Mouse (Mus musculus) spleen, embryonic (tissue): ENCODE measurements around the gene Dennd1b.

ENCODE experiments used
- CTCF ChIA-PET: fragments of 350-600 bp; sonication (Branson Sonifier 250); formaldehyde crosslinking; loops from one replicate; lab custom pipeline; 2022; lab: Charles Lee

Dennd1b gene

GRCm38 (mm10) chr1:139077989-139078388 lies 114.8 kb downstream of the Dennd1b start:
- CTCF ChIA-PET: no interaction called here

- CTCF ChIA-PET: no interaction called here
Observed at GRCm38 (mm10) chr1:139079000-139079399, 115.8 kb downstream of the Dennd1b start.

- CTCF ChIA-PET: no interaction called here
Observed at GRCm38 (mm10) chr1:139079523-139079922, 116.3 kb downstream of the Dennd1b start.

GRCm38 (mm10) chr1:139080517-139081386 lies 117.5 kb downstream of the Dennd1b start:
- CTCF ChIA-PET: no interaction called here

- CTCF ChIA-PET: no interaction called here
Observed at GRCm38 (mm10) chr1:139083382-139083781, 120.1 kb downstream of the Dennd1b start.

GRCm38 (mm10) chr1:139087564-139087963 lies 124.3 kb downstream of the Dennd1b start:
- CTCF ChIA-PET: no interaction called here

GRCm38 (mm10) chr1:139090744-139091143 lies 127.5 kb downstream of the Dennd1b start:
- CTCF ChIA-PET: no interaction called here

- CTCF ChIA-PET: no interaction called here
Observed at GRCm38 (mm10) chr1:139091701-139092100, 128.5 kb downstream of the Dennd1b start.

GRCm38 (mm10) chr1:139092144-139092543 lies 128.9 kb downstream of the Dennd1b start:
- CTCF ChIA-PET: no interaction called here

- CTCF ChIA-PET: no interaction called here
Observed at GRCm38 (mm10) chr1:139092722-139093121, 129.5 kb downstream of the Dennd1b start.

- CTCF ChIA-PET: no interaction called here
Observed at GRCm38 (mm10) chr1:139096369-139096768, 133.1 kb downstream of the Dennd1b start.

GRCm38 (mm10) chr1:139098088-139098487 lies 134.9 kb downstream of the Dennd1b start:
- CTCF ChIA-PET: no interaction called here

GRCm38 (mm10) chr1:139101725-139102124 lies 138.5 kb downstream of the Dennd1b start:
- CTCF ChIA-PET: no interaction called here

GRCm38 (mm10) chr1:139108251-139108650 lies 145.0 kb downstream of the Dennd1b start:
- CTCF ChIA-PET: no interaction called here

GRCm38 (mm10) chr1:139122626-139123025 lies 159.4 kb downstream of the Dennd1b start:
- CTCF ChIA-PET: no interaction called here

- CTCF ChIA-PET: no interaction called here
Observed at GRCm38 (mm10) chr1:139139644-139140043, 176.4 kb downstream of the Dennd1b start.

GRCm38 (mm10) chr1:139145516-139145915 lies 182.3 kb downstream of the Dennd1b start:
- CTCF ChIA-PET: no interaction called here

GRCm38 (mm10) chr1:139146306-139146705 lies 183.1 kb downstream of the Dennd1b start:
- CTCF ChIA-PET: no interaction called here

- CTCF ChIA-PET: no interaction called here
Observed at GRCm38 (mm10) chr1:139153006-139153405, 189.8 kb downstream of the Dennd1b start.

- CTCF ChIA-PET: no interaction called here
Observed at GRCm38 (mm10) chr1:139153493-139153892, 190.3 kb downstream of the Dennd1b start.

- CTCF ChIA-PET: no interaction called here
Observed at GRCm38 (mm10) chr1:139156397-139156796, 193.2 kb downstream of the Dennd1b start.

GRCm38 (mm10) chr1:139161619-139162018 lies 198.4 kb downstream of the Dennd1b start:
- CTCF ChIA-PET: no interaction called here

- CTCF ChIA-PET: interaction anchor here (0.6 kb wide), 1 partner anchor 201 kb away, joined by 3 read pairs; no protein-coding TSS in a partner anchor
Observed at GRCm38 (mm10) chr1:139162814-139163213, 199.6 kb downstream of the Dennd1b start.
